Mouse (Mus musculus): ENCODE measurements around the gene Slc6a5. TPM values are rescaled to one million over a fixed set of nuclear protein-coding genes. Genes with fewer than 3 reads are reported as not detected.

Slc6a5 gene
- polyA plus RNA-seq (2016; fragmentation: Nextera tagmentation; extraction: Ambion mirVana): 0.03 TPM in 1 of 2 replicates, not detected in the other

- no peak for DNase-seq (ENCODE audit: low spot score)
- Histone ChIP-seq H3K4me3 (no peak within 1 kb of the TSS), H3K27ac (no peak within 1 kb of the TSS), H3K27me3 (ENCODE audit: low read depth, poor library complexity, severe bottlenecking) (peaks cover 100% of the 10 kb centered on the region), H3K9me3 (replicated peaks) (no peaks in the 10 kb centered on the region), H3K4me1 (peaks cover 8% of the 10 kb centered on the region; the same call in 1 of the 2 replicates), H3K36me3 (no peaks in the 10 kb centered on the region)
- WGBS: under 1% methylated on average over 15 of the region's 15 CpGs
Observed at GRCm38 (mm10) chr7:49909850-49910249, at the start of gene Slc6a5. Gene Slc6a5 (plus strand): TSS chr7:49910146.

GRCm38 (mm10) chr7:49861196-49861595, 48.8 kb upstream of the Slc6a5 start:
- H3K36me3 ChIP-seq: peaks cover 29% of the 10 kb centered on the region
- no peak overlapping the region for H3K4me3 ChIP-seq
- no peak overlapping the region for H3K27ac ChIP-seq
- no peaks in the 10 kb centered on the region for H3K27me3 ChIP-seq (ENCODE audit: low read depth, poor library complexity, severe bottlenecking)
- no peaks in the 10 kb centered on the region for H3K9me3 ChIP-seq (replicated peaks)
- WGBS: 95% methylated on average over 2 of the region's 2 CpGs
- no peaks in the 10 kb centered on the region for H3K4me1 ChIP-seq
- DNase-seq (ENCODE audit: low spot score): no peak

GRCm38 (mm10) chr7:49863753-49864152, 46.2 kb upstream of the Slc6a5 start:
- Histone ChIP-seq H3K4me1 (no peaks in the 10 kb centered on the region), H3K27me3 (ENCODE audit: low read depth, poor library complexity, severe bottlenecking) (no peaks in the 10 kb centered on the region), H3K9me3 (replicated peaks) (no peaks in the 10 kb centered on the region), H3K4me3 (no peak overlapping the region), H3K27ac (no peak overlapping the region), H3K36me3 (peaks cover 9% of the 10 kb centered on the region)
- 72% methylated on average over 3 of the region's 3 CpGs for WGBS
- DNase-seq (ENCODE audit: low spot score): no peak

- Histone ChIP-seq H3K4me1 (no peaks in the 10 kb centered on the region), H3K27ac (no peak overlapping the region), H3K36me3 (no peaks in the 10 kb centered on the region), H3K9me3 (replicated peaks) (no peaks in the 10 kb centered on the region), H3K4me3 (no peak overlapping the region), H3K27me3 (ENCODE audit: low read depth, poor library complexity, severe bottlenecking) (no peaks in the 10 kb centered on the region)
- no peak for DNase-seq (ENCODE audit: low spot score)
- WGBS: 80% methylated on average over 5 of the region's 5 CpGs
Observed at GRCm38 (mm10) chr7:49869656-49870055, 40.3 kb upstream of the Slc6a5 start.

GRCm38 (mm10) chr7:49870276-49870675, 39.7 kb upstream of the Slc6a5 start:
- no peaks in the 10 kb centered on the region for H3K36me3 ChIP-seq
- no peak overlapping the region for H3K4me3 ChIP-seq
- H3K9me3 ChIP-seq (replicated peaks): no peaks in the 10 kb centered on the region
- no peaks in the 10 kb centered on the region for H3K4me1 ChIP-seq
- 80% methylated on average over 3 of the region's 3 CpGs for WGBS
- no peaks in the 10 kb centered on the region for H3K27me3 ChIP-seq (ENCODE audit: low read depth, poor library complexity, severe bottlenecking)
- H3K27ac ChIP-seq: no peak overlapping the region
- no peak for DNase-seq (ENCODE audit: low spot score)

- WGBS: 80% methylated on average over 5 of the region's 5 CpGs
Observed at GRCm38 (mm10) chr7:49877307-49877706, 32.6 kb upstream of the Slc6a5 start.

GRCm38 (mm10) chr7:49879051-49879450, 30.9 kb upstream of the Slc6a5 start:
- Histone ChIP-seq H3K36me3 (no peaks in the 10 kb centered on the region), H3K9me3 (replicated peaks) (no peaks in the 10 kb centered on the region), H3K4me1 (peaks cover 14% of the 10 kb centered on the region), H3K27ac (no peak overlapping the region), H3K27me3 (ENCODE audit: low read depth, poor library complexity, severe bottlenecking) (no peaks in the 10 kb centered on the region), H3K4me3 (no peak overlapping the region)
- WGBS: 83% methylated on average over 13 of the region's 13 CpGs
- no peak for DNase-seq (ENCODE audit: low spot score)

More at GRCm38 (mm10) chr7:49877307-49877706, 32.6 kb upstream of the Slc6a5 start:
- H3K4me3 ChIP-seq: no peak overlapping the region
- H3K27ac ChIP-seq: no peak overlapping the region
- H3K9me3 ChIP-seq (replicated peaks): no peaks in the 10 kb centered on the region
- no peaks in the 10 kb centered on the region for H3K36me3 ChIP-seq
- no peak for DNase-seq (ENCODE audit: low spot score)
- H3K4me1 ChIP-seq: peaks cover 5% of the 10 kb centered on the region
- no peaks in the 10 kb centered on the region for H3K27me3 ChIP-seq (ENCODE audit: low read depth, poor library complexity, severe bottlenecking)

GRCm38 (mm10) chr7:49879998-49880707, 29.8 kb upstream of the Slc6a5 start:
- no peaks in the 10 kb centered on the region for H3K9me3 ChIP-seq (replicated peaks)
- WGBS: 82% methylated on average over 8 of the region's 8 CpGs
- no peak overlapping the region for H3K27ac ChIP-seq
- H3K36me3 ChIP-seq: no peaks in the 10 kb centered on the region
- H3K27me3 ChIP-seq (ENCODE audit: low read depth, poor library complexity, severe bottlenecking): no peaks in the 10 kb centered on the region
- peaks cover 14% of the 10 kb centered on the region for H3K4me1 ChIP-seq
- no peak for DNase-seq (ENCODE audit: low spot score)
- no peak overlapping the region for H3K4me3 ChIP-seq

- WGBS: 43% methylated on average over 4 of the region's 4 CpGs
- Histone ChIP-seq H3K27me3 (ENCODE audit: low read depth, poor library complexity, severe bottlenecking) (no peaks in the 10 kb centered on the region), H3K4me1 (peaks cover 21% of the 10 kb centered on the region), H3K36me3 (no peaks in the 10 kb centered on the region), H3K4me3 (no peak overlapping the region), H3K9me3 (replicated peaks) (no peaks in the 10 kb centered on the region), H3K27ac (no peak overlapping the region)
- DNase-seq (ENCODE audit: low spot score): peak; percentile 30
Observed at GRCm38 (mm10) chr7:49882288-49882687, 27.7 kb upstream of the Slc6a5 start.

- H3K4me1 ChIP-seq: peaks cover 21% of the 10 kb centered on the region
- peak; percentile 36 for DNase-seq (ENCODE audit: low spot score)
- 25% methylated on average over 16 of the region's 16 CpGs for WGBS
- no peaks in the 10 kb centered on the region for H3K36me3 ChIP-seq
- no peaks in the 10 kb centered on the region for H3K9me3 ChIP-seq (replicated peaks)
- no peaks in the 10 kb centered on the region for H3K27me3 ChIP-seq (ENCODE audit: low read depth, poor library complexity, severe bottlenecking)
- no peak overlapping the region for H3K27ac ChIP-seq
- no peak overlapping the region for H3K4me3 ChIP-seq
Observed at GRCm38 (mm10) chr7:49882694-49883389, 27.1 kb upstream of the Slc6a5 start.

- H3K4me1 ChIP-seq: peaks cover 10% of the 10 kb centered on the region
- H3K27me3 ChIP-seq (ENCODE audit: low read depth, poor library complexity, severe bottlenecking): no peaks in the 10 kb centered on the region
- 72% methylated on average over 2 of the region's 2 CpGs for WGBS
- no peak overlapping the region for H3K27ac ChIP-seq
- no peaks in the 10 kb centered on the region for H3K9me3 ChIP-seq (replicated peaks)
- DNase-seq (ENCODE audit: low spot score): no peak
- no peaks in the 10 kb centered on the region for H3K36me3 ChIP-seq
- H3K4me3 ChIP-seq: no peak overlapping the region
Observed at GRCm38 (mm10) chr7:49887776-49888390, 22.1 kb upstream of the Slc6a5 start.

GRCm38 (mm10) chr7:49894786-49895185, 15.2 kb upstream of the Slc6a5 start:
- Histone ChIP-seq H3K4me1 (peaks cover under 1% of the 10 kb centered on the region; the same call in 1 of the 2 replicates), H3K36me3 (no peaks in the 10 kb centered on the region), H3K9me3 (replicated peaks) (no peaks in the 10 kb centered on the region), H3K27ac (no peak overlapping the region), H3K27me3 (ENCODE audit: low read depth, poor library complexity, severe bottlenecking) (no peaks in the 10 kb centered on the region), H3K4me3 (no peak overlapping the region)
- DNase-seq (ENCODE audit: low spot score): no peak
- 73% methylated on average over 2 of the region's 2 CpGs for WGBS

- Histone ChIP-seq H3K27ac (no peak overlapping the region), H3K27me3 (ENCODE audit: low read depth, poor library complexity, severe bottlenecking) (no peaks in the 10 kb centered on the region), H3K4me3 (no peak overlapping the region), H3K36me3 (no peaks in the 10 kb centered on the region), H3K4me1 (peaks cover 6% of the 10 kb centered on the region), H3K9me3 (replicated peaks) (no peaks in the 10 kb centered on the region)
- 78% methylated on average over 6 of the region's 6 CpGs for WGBS
- DNase-seq (ENCODE audit: low spot score): no peak
Observed at GRCm38 (mm10) chr7:49895296-49895695, 14.7 kb upstream of the Slc6a5 start.

Measured in limb, embryonic 10.5 days (tissue).